Mouse (Mus musculus) ovary, adult 10 weeks (tissue): Measurements from ENCODE around the gene Manea. TPM values are rescaled to one million over a fixed set of nuclear protein-coding genes. Genes with fewer than 3 reads are reported as not detected.

ENCODE experiments used
- polyA plus RNA-seq: library from polyadenylated mRNA; stranded (reverse); fragments of 350-450 nt; fragmentation: Illumina TruSeq; extraction: RNeasy Lipid Tissue Mini Kit (QIAGEN cat#74804); gene quantifications from one replicate; pipeline ENCODE4 v1.2.3, GENCODE M21; 2014

Gene Manea
- polyA plus RNA-seq = 84.4 TPM

DNA sequence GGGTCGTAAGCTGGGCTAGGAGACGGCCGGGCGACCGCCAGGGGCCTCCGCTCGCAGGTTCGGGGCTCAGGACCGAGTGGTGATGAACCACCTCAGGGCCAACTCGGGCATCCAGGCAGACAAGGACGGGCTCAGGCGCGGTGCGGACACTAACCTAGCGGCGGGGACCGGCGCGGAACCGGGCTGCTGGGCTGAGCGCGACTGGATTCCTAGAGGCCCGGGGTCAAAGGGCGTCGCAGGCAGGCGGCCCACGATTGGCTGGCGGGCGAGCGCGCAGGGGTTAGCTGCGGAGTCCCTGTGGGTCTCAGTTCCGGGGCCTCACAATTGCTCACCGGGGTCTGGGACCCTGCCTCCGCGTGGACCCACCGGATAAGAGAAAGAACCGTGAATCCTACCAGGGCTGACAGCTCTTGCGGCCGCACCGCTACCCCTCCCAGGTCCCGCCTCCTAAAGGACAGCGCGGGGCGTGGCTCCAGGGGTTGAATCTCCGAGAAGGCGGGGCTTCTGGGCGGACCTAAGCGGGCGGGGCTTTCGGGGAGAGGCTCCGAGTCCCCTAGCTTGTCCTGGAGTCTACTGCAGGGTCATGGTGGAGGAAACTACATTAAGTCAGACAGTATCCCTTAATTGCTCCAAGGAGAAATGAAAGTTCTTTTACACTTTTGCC lies at the start of gene Manea:
Manea (minus strand) TSS at position 449 of the 664 bp plus-strand sequence.

